Mouse (Mus musculus) left cerebral cortex, adult 18-20 months (tissue): ENCODE data around the gene Ntrk3. TPM values are rescaled to one million over a fixed set of nuclear protein-coding genes. Genes with fewer than 3 reads are reported as not detected.

Experiments used
- DNase-seq, 2 experiments: peaks; one replicate each; pipeline ENCODE4 v3.0.0; 2021 to 2022; ENCODE audit warnings: low spot score in 2 of 2, mixed read lengths in 1 of 2
- total RNA-seq, 2 experiments: library from RNA; stranded (reverse); gene quantifications; 2 replicates each; pipeline ENCODE4 v1.2.3; 2021

Gene Ntrk3
- total RNA-seq, 2 experiments from 2014 or later: 136 to 143 TPM

DNA sequence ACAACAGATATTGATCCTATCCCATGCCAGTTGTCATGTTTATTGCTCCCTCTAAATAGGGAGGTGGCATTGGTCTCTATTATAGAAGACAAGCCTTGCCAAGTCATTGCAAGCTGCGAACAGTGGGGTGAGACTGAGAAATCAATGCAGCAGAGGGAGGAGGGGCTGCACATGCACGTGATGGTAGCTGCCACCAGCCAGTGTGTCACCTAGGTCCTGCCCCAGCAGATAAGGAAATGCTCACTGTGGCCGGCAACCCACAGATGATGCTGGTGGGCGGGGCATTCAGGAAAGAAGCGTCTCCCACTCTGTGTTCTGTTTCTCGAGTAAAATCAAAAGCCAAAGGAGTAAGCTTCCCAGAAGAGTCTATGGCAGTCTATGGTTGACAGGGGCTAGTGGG lies 154.1 kb downstream of the Ntrk3 start:
- DNase-seq: no peak

DNA sequence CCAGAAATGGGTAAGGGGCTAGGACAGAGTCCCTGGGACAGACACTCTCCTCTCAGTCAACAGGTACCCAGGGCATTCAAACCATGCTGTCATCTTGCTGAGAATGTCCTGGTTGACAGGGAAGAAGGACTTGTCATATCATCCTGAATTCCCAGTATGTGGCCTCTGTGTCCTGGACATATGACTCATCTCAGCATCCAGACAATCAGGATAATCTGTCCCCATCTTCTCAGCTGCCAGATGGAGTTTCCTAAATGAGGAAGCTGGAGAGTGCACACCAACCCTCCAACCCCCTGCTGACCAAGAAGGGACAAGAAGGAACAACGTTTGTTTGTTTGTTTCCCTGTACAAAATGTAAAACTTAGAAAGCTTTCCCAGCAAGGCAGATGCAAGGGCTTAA lies 156.5 kb downstream of the Ntrk3 start:
- no peak for DNase-seq

DNA sequence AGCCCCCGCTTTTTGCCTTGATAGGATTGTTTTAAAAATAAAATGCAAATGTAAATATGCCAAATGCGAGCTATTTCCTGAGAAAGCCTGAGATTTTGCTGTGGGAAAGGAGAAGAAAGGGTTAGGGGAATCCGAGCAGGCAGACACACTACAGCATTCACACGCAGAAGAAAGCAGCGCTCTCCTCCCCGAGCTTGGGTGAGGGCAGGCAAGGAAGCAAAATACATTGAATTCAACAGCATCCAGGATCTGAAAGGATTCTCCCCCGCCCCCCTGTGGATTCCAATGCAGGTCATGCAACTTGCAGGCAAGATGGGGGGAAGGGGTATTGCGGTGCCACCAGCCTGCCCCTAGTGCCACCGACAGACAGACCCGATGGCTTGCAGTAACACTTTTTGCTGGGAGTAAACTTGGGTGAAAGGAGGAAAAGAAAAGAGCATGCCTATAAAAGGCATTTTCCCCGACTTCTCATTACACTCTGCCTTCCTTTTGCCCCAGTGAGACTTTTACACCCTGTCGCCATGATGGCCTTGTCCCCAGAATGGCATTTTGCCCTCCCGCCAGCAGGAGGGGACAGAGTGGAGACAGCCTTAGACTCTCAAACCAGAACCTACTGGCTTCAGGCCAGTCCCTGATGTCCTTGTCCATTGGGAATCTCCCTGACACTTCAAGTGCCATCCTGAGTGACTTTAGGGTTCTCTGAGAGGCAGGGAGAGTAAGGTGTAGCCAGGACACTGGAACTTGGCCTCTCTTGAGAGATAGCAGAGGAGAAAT lies 158.2 kb downstream of the Ntrk3 start:
- no peak for DNase-seq

DNA sequence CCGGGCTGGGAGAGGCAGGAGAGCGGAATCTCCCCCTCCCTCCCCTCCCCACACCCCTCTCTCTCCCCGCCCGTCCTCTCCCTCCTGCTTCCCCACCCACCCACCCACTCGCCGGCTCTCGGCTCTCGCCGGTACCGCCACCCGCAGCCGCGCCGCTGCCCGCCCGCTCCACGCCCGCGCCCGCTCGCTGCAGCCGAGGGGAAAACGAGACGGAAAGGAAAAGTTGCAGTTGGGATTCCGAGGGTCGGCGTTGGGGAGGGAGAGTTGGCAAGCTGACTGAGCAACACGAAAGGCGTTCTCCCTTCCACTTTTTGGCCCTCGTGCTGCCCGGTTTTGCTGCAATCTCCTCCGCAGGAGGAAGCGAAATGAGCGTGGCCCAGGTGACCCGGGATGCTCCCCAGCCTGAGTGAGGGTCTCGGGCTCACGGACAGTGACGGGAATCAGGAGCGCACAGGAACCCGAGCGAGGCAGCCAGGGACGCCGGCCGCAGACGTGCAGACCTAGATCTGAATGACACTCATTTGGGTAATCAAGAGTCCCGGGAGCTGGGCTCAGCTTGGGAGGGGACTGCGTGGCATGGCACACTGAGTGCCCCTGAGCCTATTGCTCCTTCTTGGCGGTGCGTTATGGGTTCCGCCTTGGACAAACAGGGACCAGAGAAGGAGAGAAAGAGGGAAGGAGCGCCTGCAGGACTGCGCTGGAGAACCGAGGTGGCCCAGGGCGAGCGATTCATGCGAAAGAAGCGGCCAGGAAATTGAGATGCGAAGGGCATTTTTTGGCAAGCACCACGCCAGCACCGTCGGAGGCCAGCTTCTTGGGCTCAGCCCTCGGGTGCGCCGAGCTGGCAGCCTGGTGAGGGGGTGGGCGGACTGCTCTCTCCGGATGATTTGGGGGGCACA lies 159.1 kb downstream of the Ntrk3 start:
- peak in 1 of 2 experiments; percentile 66 for DNase-seq

DNA sequence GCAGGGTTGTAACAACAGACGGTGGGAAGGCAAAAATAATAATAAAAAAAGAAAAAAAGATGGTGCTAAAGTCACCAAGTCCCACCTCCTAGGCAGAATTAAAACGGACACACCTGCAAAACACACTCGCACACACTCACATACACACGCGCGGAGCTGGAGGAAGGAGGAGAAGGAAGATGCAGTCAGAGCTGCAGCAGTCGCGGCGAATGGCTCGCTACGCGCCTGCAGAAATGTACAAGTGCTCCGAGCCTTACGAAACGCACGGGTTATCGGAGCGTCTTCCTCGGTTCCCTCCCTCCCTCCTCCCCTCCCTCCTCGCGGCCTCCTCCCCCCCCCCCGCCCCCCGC lies 159.7 kb downstream of the Ntrk3 start:
- peak in 1 of 2 experiments; percentile 52 for DNase-seq

DNA sequence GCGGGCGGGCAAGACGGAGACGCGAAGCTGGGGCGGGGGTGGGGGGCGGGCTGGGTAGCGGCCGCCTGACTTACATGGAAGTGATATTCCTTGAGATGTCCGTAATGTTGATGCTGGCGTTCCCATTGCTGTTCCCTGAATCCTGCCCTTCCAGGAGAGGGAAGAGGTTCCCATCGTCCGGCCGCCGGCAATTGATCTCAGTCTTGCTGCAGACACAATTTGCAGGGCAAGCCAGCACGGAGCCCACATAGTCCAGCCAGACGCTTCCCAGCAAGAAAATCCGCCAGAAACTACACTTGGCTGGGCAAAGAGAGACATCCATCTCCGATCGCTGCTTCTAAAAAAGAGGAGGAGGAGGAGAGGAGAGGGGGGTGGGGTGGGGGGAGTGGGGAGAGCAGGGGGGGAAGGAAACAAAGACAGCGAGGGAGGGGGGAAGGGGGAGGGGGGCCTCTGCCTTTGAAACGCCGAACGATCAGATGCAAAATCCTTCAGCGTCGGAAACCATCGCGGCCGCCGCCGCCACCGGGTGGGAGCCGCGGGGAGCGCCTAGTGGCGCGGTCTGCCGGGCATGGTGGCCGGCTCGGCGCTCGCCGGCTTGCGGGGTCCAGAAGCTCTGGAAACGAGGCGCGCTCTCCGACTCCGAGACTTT lies 160.2 kb downstream of the Ntrk3 start:
- no peak for DNase-seq

DNA sequence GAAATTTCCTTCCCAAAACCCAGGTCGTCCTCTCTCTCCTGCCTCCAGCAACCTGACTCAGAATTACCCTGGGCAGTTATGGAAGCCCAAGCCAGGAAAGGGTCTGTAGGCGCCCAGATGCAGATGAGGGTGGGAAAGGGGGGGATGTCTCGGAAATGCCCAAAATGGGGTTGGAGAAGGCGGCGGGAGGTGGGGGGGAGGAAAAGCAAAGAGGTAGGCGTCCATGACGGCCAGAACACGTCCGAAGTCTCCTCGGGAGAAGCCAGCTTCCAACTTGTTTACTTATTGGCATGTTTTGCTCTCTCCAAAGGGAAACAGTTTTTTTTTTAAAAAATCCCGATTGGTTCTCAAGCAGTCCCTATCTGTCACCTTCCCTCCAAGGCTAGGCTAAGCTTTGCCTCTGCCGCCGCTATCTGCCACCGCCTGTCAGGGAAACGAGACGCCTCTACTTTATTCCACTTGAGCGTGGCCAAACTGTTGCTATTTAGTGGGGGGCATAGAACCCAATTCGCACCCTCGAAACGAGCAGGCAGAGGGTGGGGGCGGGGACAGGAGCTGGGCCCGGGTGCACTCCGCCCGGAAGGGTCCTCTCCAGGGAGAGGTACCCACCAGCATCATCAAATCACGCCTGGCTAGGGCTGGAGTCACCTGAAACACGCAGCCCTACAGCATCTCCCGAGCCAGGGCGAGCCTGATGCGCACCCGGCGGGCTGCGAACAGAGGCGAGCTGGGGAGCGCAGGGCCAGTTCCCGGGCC lies 160.9 kb downstream of the Ntrk3 start:
- no peak for DNase-seq

DNA sequence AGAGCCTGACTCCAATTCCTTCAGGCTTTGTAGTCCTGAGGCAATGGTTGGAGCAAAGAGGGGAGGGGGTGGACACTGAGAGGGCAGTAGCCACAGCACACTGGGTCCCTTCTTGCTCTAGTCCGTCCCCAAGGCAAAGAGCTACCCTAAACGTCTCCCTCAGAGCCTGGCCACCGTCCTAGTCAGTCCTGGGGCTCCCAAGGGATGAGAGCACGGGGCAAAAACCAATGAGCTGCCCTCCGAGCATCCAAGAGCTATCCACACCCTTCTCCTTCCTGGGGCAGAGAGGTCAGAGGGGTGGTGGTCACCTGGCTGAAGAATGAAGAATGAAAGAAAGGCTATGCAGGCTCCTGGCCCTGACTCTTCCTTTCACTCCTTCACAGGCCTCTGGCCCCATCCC lies 161.6 kb downstream of the Ntrk3 start:
- DNase-seq: no peak

DNA sequence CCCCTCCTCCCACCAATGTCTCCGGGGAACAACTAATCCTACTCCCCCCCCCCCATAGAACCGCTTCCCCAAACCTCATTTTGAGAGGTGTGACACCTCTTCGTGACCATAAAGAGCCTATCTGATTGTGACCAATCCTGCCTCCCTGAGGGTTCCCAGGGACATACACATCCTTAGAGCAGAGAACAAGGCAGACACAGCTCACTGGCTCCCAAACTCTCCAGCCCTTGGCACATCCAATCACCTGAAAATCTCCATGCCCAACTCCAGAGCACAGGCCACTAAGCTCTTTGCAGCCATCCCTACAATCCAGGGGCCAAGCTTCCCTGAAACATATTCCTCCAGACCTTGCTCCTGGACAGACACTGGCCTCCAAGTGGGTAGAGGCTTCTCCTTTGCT lies 162.3 kb downstream of the Ntrk3 start:
- no peak for DNase-seq

DNA sequence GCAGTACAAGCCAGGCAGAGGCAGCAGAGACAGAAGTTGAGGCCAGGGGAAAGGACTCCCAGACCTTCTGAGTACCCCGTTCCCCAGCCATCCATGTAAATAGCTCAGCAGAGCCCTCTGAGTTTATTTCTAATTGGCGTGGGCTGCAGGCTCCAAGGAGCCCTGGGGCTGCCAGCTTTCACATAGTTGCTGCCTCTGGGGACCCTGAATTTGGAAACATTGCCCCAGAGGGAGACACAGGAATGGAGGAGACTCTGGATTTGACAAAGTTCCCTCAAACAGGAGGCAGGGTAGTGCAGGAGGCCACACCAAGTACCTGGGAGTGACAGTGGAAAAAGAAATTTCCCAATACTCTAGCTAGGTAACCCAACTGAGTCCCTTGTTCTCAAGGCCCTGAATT lies 166.6 kb downstream of the Ntrk3 start:
- no peak for DNase-seq

DNA sequence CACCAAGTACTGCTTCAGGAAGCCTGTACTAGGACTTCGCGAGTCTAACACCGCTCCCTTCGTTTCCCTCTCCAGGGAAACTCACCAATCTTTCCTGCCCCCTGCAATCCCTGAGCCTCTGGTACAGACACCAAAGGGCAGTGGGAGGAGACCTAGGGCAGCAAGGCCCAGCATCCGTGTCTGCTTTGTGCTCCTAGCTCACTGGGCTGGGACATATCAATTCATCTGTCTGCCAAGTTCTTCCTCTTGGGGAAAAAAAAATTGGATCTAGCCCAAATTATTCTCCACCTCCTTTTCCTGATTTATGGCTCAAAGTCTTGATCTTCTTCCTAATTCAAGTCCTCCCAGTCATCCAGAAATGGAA lies 168.6 kb downstream of the Ntrk3 start:
- DNase-seq: no peak

DNA sequence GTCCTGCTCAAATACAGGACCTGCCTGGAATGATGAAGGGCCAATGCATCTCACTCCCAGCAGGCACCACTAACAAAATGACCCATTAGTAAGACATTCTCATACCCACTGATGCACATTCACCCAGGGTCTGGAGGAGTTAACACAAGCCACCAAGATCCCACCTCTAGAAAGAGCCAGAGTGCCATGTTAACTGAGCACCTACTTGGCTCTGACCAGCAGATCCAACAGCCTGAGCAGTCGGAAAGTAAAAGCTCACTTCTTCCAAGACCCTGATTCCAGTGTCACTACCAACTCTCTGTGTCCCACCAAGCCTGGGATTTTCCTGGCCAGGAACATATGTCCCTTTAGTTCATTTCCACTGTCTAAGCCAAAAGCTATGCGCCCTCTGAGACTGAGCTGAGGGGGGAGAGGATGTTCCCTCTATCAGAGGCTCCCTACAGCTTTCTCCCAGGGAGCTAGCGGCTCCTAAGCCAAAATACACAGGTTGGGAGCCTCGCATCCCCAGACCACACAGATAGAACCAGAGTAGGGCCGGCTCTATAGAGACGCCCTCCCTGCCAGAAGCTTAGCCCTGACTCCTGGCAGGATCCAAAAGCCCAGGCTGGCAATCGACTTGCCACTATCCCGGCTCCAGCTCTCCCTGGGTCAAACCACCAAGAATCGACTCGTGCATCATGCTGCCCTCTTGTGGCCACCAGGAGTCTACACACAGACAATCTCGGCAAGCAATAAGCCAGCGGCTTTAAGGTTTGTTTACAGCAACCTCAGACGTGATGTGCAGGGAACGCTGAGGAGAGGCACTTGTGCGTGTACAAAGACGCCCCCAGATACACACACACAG lies 169.2 kb downstream of the Ntrk3 start:
- DNase-seq: peak; percentile 74 to 77

DNA sequence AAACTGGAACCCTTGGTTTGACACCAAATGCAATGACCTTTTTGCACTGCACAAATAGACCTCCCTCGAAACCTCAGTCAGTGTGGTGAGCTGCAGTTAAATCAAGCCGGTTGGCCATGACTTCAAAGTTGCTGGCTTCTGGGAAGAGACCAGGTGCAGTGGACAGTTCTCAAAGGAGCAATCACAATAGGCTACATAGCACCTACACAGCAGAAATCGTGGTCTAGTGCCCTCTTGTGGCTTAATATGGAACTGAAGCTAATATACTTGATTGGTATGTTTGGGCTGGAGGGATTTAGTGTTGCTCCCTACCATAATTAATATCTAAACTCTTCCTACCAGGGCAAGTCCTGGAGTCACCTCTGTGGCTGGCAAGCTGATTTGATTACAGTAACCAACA lies 171.2 kb downstream of the Ntrk3 start:
- no peak for DNase-seq

DNA sequence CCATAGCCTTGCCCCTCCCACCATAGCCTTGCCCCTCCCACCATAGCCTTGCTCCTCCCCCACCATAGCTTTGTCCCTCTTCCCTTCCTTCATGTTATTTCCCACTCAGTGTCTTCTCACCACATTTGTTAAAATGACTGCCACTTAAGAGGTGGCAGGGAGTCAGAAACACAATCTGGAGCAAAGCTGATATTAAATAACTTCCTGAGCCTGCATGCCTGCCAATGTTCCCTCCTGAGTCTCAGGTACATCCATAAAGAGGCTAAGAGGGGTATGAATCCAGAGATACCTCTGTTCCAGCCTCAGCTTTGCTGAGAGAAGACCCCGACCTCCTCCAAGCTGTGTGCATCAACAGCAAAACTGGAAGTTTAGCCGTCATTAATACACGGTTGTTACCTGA lies 172.4 kb downstream of the Ntrk3 start:
- no peak for DNase-seq

DNA sequence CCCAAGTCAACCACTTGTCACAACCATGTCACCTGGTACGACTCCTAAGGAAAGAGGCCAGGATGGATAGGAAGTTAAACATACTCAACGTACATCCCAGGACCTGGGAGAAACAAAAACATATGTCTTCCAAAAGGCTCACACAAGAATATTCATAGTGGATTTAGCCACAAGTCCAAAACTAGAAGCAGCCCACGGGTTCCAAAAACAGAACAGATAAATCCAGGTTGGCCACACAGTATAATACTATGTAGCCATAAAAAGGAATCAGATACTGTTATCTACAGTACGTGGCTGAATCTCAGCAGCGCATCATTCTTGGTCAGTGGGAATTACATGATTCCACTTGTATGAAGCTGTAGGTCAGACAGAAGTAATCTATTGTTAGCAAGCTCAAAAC lies 179.3 kb downstream of the Ntrk3 start:
- DNase-seq: no peak

DNA sequence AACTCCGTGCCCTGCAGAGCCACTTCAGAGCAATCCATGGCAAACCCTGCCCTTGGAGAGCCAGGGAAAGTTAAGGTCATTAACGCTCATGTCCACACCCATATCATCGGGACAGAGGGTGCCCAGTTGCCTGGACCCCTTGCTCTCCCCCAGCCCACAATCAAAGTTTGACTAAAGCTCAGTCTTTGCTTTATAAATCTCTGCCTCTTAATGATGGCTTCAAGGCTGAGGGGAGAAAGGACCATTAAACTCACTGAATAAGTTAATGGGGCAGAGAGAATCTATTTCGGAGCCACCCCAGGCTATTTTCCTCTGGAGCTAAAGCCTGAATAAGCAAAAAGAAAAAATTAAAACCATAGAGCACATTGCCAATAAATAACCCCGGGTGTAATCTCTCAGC lies 182.3 kb downstream of the Ntrk3 start:
- no peak for DNase-seq

DNA sequence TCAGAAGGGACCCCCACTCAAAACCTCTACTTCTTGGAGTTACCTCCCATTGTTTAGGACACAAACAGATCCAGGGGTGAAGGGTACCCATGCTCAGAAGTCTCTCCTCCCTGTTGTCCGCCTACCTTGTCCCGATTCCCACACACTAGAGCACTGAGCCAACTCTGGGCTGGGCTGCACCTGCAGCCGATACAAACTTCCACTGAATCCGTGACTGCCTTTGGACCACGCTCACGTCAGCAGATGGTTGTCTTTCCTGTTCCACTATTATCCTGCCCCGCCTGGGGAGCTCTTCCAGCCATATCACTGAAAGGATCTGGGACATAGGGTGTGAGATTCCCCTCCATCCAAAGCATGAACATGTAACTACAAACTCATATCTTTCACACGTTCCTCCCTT lies 188.4 kb downstream of the Ntrk3 start:
- DNase-seq: no peak

DNA sequence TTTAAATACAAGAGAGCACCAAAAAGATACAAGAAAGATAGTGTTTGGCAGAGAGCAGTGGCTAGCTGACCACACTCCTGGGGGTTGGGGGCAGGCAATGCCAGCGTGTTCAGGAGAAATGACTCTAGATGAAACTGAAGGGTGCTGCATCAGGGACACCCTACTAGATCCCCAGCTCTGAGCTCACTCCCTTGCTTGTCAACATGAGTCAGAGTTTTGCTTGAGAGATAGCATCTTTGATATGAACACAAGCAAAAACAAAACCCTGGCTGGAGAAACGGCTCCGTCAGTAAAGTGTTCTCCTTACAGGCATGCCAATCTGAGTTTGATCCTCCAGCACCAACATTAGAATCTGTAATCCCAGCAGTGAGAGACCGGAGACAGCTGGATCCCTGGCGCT lies 189.1 kb downstream of the Ntrk3 start:
- DNase-seq: no peak

DNA sequence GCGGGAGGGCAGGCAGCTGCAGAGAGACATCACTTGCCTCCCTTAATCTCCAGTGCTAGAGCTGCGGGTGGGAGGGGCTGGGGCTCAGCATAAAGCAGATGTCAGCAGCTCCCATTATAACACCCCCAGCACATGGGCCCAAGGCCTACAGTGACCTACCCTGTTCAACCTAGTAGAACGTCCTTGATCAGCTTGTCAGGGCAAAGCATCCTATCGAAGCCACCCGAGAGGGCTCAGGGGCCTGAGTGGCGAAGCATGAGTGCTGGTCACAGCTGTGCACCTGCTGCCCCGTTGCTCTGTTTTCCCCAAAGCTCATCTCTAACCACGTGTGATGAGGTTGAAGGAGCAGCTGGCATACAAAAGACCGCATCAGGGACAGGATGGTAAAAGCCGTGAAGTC lies 191.3 kb downstream of the Ntrk3 start:
- no peak for DNase-seq

DNA sequence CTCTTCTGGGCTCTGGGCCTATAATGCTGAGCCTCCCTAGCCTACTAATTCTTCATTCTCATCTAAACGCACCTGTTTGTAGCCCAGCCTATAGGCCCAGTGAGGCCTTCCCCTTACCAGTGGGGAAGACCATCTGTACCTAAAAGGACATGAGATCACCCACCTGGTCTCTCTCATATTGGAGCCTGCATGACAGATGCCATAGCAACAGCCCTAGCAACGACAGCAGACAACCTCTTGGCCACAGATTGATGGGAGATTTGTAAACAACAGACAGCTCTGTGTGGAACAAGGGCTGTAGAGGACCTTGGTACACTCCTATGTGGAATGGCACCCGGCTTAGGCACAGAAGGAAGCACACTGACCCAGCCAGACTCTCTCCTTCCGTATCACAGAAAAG lies 195.3 kb downstream of the Ntrk3 start:
- DNase-seq: no peak

DNA sequence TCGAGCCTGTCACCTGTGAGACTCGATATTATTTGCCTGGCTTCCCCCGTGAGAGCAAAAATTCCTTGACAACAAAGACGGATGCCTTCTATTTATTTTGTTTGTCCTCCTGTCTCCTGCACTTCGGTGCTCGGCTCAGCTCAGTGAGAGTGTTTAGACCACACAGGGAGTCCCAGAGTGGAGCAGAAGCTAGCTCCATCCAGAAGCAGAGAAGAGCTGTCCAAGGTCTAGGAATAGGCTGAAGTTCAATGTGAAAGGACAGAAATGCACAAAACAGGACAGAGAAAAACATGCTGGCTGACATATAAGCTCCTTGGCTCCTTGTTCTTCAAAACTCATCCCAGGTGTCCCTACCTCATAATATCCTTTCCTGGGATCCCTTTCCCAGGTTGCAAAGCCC lies 207.5 kb downstream of the Ntrk3 start:
- no peak for DNase-seq
